In genomic region chr1:180382358-180382757, GRCm38 (mm10) we compare ENCODE assay signal across 22 mouse cellular contexts. TPM values are rescaled to one million over a fixed set of nuclear protein-coding genes. Genes with fewer than 3 reads are reported as not detected.
DNase-seq lines count a peak whose midpoint lies in the region; ATAC-seq and TF ChIP-seq lines count a peak whose summit lies in the region.
"Had no signal": no experiment of that assay in that cellular context is flagged by ENCODE, and none has a peak within 500 bp of the region (broad histone marks: within the 10 kb centered on the region; RNA-seq: fewer than 3 reads in every experiment).

No protein-coding gene starts in this region.

- H3K9me3 ChIP-seq in heart, embryonic 15.5 days (replicated peaks), result no peaks in the 10 kb centered on the region
- H3K9me3 ChIP-seq in heart, embryonic 10.5 days, result no peaks in the 10 kb centered on the region
- H3K9me3 ChIP-seq in embryonic facial prominence, embryonic 14.5 days (ENCODE audit: control insufficient read depth, low read length), result no peaks in the 10 kb centered on the region
- H3K9me3 ChIP-seq in midbrain, embryonic 16.5 days (replicated peaks; ENCODE audit: control insufficient read depth, low read length, poor library complexity, severe bottlenecking), result no peaks in the 10 kb centered on the region
- H3K9me3 ChIP-seq: embryonic facial prominence, embryonic 12.5 days; G1E; limb, embryonic 15.5 days; liver, embryonic 15.5 days; midbrain, embryonic 13.5 days; neural tube, embryonic 15.5 days had no signal

- H3K9ac ChIP-seq in heart, embryonic 15.5 days, result no peak overlapping the region
- H3K9ac ChIP-seq in embryonic facial prominence, embryonic 14.5 days (ENCODE audit: low read depth, low read length), result 0 out of 2 replicates have a peak overlapping the region, but pooled peaks have one; percentile 39
- H3K9ac ChIP-seq in midbrain, embryonic 16.5 days (ENCODE audit: low read depth, low read length), result no peak overlapping the region
- H3K9ac ChIP-seq: embryonic facial prominence, embryonic 12.5 days; forebrain, postnatal 0 days; limb, embryonic 15.5 days; liver, embryonic 15.5 days; midbrain, embryonic 13.5 days; neural tube, embryonic 15.5 days had no signal

- peak overlapping the region; percentile 23; the same call in 1 of the 2 replicates for H3K4me3 ChIP-seq in gastrocnemius, adult 2 months
- H3K4me3 ChIP-seq in heart, embryonic 15.5 days, result no peak overlapping the region
- H3K4me3 ChIP-seq in heart, embryonic 10.5 days, result no peak overlapping the region
- no peak overlapping the region for H3K4me3 ChIP-seq in embryonic facial prominence, embryonic 14.5 days (ENCODE audit: low read depth, low read length)
- no peak overlapping the region for H3K4me3 ChIP-seq in midbrain, embryonic 16.5 days (ENCODE audit: low read depth, low read length)
- H3K4me3 ChIP-seq: embryonic facial prominence, embryonic 12.5 days; limb, embryonic 15.5 days; liver, embryonic 15.5 days; midbrain, embryonic 13.5 days; neural tube, embryonic 15.5 days had no signal

- no peak for ATAC-seq in heart, embryonic 15.5 days (replicated peaks; ENCODE audit: insufficient number of reproducible peaks, insufficient read depth, low FRiP score, low read depth)
- no peak for ATAC-seq in embryonic facial prominence, embryonic 14.5 days (ENCODE audit: low read depth)
- no peak for ATAC-seq in midbrain, embryonic 16.5 days
- ATAC-seq: CD4-positive, CD25-positive, alpha-beta regulatory T cell, adult 4 months; forebrain, postnatal 0 days; midbrain, embryonic 13.5 days had no signal

- peak overlapping the region; percentile 74 for H3K27ac ChIP-seq in gastrocnemius, adult 2 months
- peak overlapping the region; percentile 42 for H3K27ac ChIP-seq in heart, embryonic 15.5 days
- no peak overlapping the region for H3K27ac ChIP-seq in heart, embryonic 10.5 days
- H3K27ac ChIP-seq in embryonic facial prominence, embryonic 14.5 days (replicated peaks; ENCODE audit: low read depth, low read length), result no peak overlapping the region
- H3K27ac ChIP-seq in midbrain, embryonic 16.5 days (ENCODE audit: low read length), result no peak overlapping the region
- H3K27ac ChIP-seq: embryonic facial prominence, embryonic 12.5 days; limb, embryonic 15.5 days; liver, embryonic 15.5 days; midbrain, embryonic 13.5 days; neural tube, embryonic 15.5 days had no signal

- H3K4me2 ChIP-seq in heart, embryonic 15.5 days, result no peak overlapping the region
- no peak overlapping the region for H3K4me2 ChIP-seq in embryonic facial prominence, embryonic 14.5 days (ENCODE audit: low read depth, low read length)
- no peak overlapping the region for H3K4me2 ChIP-seq in midbrain, embryonic 16.5 days (ENCODE audit: low read length)
- H3K4me2 ChIP-seq: embryonic facial prominence, embryonic 12.5 days; limb, embryonic 15.5 days; liver, embryonic 15.5 days; midbrain, embryonic 13.5 days; neural tube, embryonic 15.5 days had no signal

- H3K36me3 ChIP-seq in heart, embryonic 15.5 days, result no peaks in the 10 kb centered on the region
- no peaks in the 10 kb centered on the region for H3K36me3 ChIP-seq in heart, embryonic 10.5 days
- no peaks in the 10 kb centered on the region for H3K36me3 ChIP-seq in embryonic facial prominence, embryonic 14.5 days (ENCODE audit: control insufficient read depth, insufficient read depth, low read length)
- no peaks in the 10 kb centered on the region for H3K36me3 ChIP-seq in midbrain, embryonic 16.5 days (ENCODE audit: control insufficient read depth, insufficient read depth, low read length)
- H3K36me3 ChIP-seq: embryonic facial prominence, embryonic 12.5 days; limb, embryonic 15.5 days; liver, embryonic 15.5 days; midbrain, embryonic 13.5 days; neural tube, embryonic 15.5 days had no signal

- peak; percentile 44 for DNase-seq in gastrocnemius, adult 2 months
- DNase-seq in gastrocnemius, postnatal 10 days, result no peak
- no peak for DNase-seq in heart, embryonic 10.5 days (ENCODE audit: low spot score)
- DNase-seq in Muller cell, postnatal 12 days (ENCODE audit: inconsistent ontology term), result peak; percentile 60
- no peak for DNase-seq in embryonic facial prominence, embryonic 14.5 days (ENCODE audit: low spot score)
- no peak for DNase-seq in adrenal gland, adult (ENCODE audit: inconsistent age in 2 of 2, low spot score in 1 of 2)
- DNase-seq: adrenal gland, postnatal 36 days; cerebellum, adult 8-10 months; forebrain, postnatal 0 days; gastrocnemius, postnatal 25 days; kidney, adult 8-10 months; kidney, postnatal 14 days; thymus, adult 2 months had no signal

- no peaks in the 10 kb centered on the region for H3K27me3 ChIP-seq in heart, embryonic 15.5 days
- H3K27me3 ChIP-seq in heart, embryonic 10.5 days (ENCODE audit: insufficient read depth, poor library complexity, severe bottlenecking), result no peaks in the 10 kb centered on the region
- H3K27me3 ChIP-seq in embryonic facial prominence, embryonic 14.5 days (replicated peaks; ENCODE audit: control insufficient read depth, insufficient read depth, low read length), result no peaks in the 10 kb centered on the region
- no peaks in the 10 kb centered on the region for H3K27me3 ChIP-seq in midbrain, embryonic 16.5 days (ENCODE audit: control insufficient read depth, insufficient read depth, low read depth, low read length)
- H3K27me3 ChIP-seq: embryonic facial prominence, embryonic 12.5 days; limb, embryonic 15.5 days; liver, embryonic 15.5 days; midbrain, embryonic 13.5 days; neural tube, embryonic 15.5 days had no signal

- peaks cover 42% of the 10 kb centered on the region for H3K4me1 ChIP-seq in heart, embryonic 15.5 days (replicated peaks)
- H3K4me1 ChIP-seq in heart, embryonic 10.5 days, result peaks cover 38% of the 10 kb centered on the region
- H3K4me1 ChIP-seq in embryonic facial prominence, embryonic 14.5 days (ENCODE audit: control insufficient read depth, insufficient read depth, low read length), result peaks cover 9% of the 10 kb centered on the region
- peaks cover 6% of the 10 kb centered on the region for H3K4me1 ChIP-seq in midbrain, embryonic 16.5 days (ENCODE audit: control insufficient read depth, insufficient read depth, low read length)

- intact Hi-C loops in gastrocnemius, adult 2 months (cut with DNase I), result loop anchor here (2.0 kb wide), 1 partner anchor 16 kb away; no protein-coding TSS in a partner anchor

- WGBS in heart, embryonic 15.5 days, result 37% methylated on average over 8 of the region's 8 CpGs
- WGBS in heart, embryonic 10.5 days, result 47% methylated on average over 8 of the region's 8 CpGs
- WGBS in embryonic facial prominence, embryonic 14.5 days, result 29% methylated on average over 8 of the region's 8 CpGs
- 34% methylated on average over 8 of the region's 8 CpGs for WGBS in midbrain, embryonic 16.5 days

- no peak for TF ChIP-seq CTCF in gastrocnemius, adult 2 months (IDR thresholded peaks at IDR 0.05)

RNA-seq across cellular contexts. Expression of gene Itpkb, which starts 52.1 kb away (rescaled TPM):
- total RNA-seq in gastrocnemius, adult 2 months (2021), result 10 to 100 TPM; 14.7 to 22.7 TPM
- 10 to 100 TPM; 30.1 to 38.7 TPM for total RNA-seq in gastrocnemius, postnatal 10 days (2021)
- polyA plus RNA-seq in heart, embryonic 15.5 days (2015; fragmentation: Nextera tagmentation; extraction: Ambion mirVana), result 6.1 and 7.5 TPM in 2 replicates
- polyA plus RNA-seq in heart, embryonic 10.5 days (2016; fragmentation: Nextera tagmentation; extraction: Ambion mirVana), result 4.0 and 4.6 TPM in 2 replicates
- 7.4 and 7.6 TPM in 2 replicates for polyA plus RNA-seq in embryonic facial prominence, embryonic 14.5 days (2014; fragmentation: Nextera tagmentation; extraction: Ambion mirVana)
- polyA plus RNA-seq in midbrain, embryonic 16.5 days (2015; fragmentation: Nextera tagmentation; extraction: Ambion mirVana), result 2.2 and 2.3 TPM in 2 replicates

Comparison
In these comparisons a context has a peak if more than half of its experiments do, and no peak if none do; other contexts are left out.
1. DNase-seq: peak in gastrocnemius, adult 2 months (single experiment) and Muller cell, postnatal 12 days (single experiment); none in gastrocnemius, postnatal 10 days (single experiment), heart, embryonic 10.5 days (single experiment), embryonic facial prominence, embryonic 14.5 days (single experiment) and adrenal gland, adult (0 of 2).
2. H3K27ac ChIP-seq: peak in gastrocnemius, adult 2 months (single experiment) and heart, embryonic 15.5 days (single experiment); none in heart, embryonic 10.5 days (single experiment), embryonic facial prominence, embryonic 14.5 days (single experiment) and midbrain, embryonic 16.5 days (single experiment).